Mouse (Mus musculus): Measurements from ENCODE around the gene Smpdl3a. TPM values are rescaled to one million over a fixed set of nuclear protein-coding genes. Genes with fewer than 3 reads are reported as not detected.

Smpdl3a gene
- polyA plus RNA-seq, 1 experiment from 2014 or later: 7.2 TPM

- peaks cover 18% of the 10 kb centered on the region for H3K9me3 ChIP-seq (replicated peaks)
- H3K27ac ChIP-seq (replicated peaks): peak overlapping the region; percentile 85
- H3K4me1 ChIP-seq: peaks cover 22% of the 10 kb centered on the region
- H3K27me3 ChIP-seq (ENCODE audit: low read depth, poor library complexity, severe bottlenecking): no peaks in the 10 kb centered on the region
- peak; percentile 54 for DNase-seq (ENCODE audit: low spot score)
- peak overlapping the region; percentile 64 for H3K4me3 ChIP-seq
- H3K36me3 ChIP-seq: peaks cover 39% of the 10 kb centered on the region
- WGBS: 2% methylated on average over 44 of the region's 44 CpGs
Observed at GRCm38 (mm10) chr10:57794491-57795461, 641 bp downstream of the Smpdl3a start.

- DNase-seq (ENCODE audit: low spot score): no peak
- Histone ChIP-seq H3K36me3 (peaks cover 32% of the 10 kb centered on the region), H3K27ac (replicated peaks) (no peak overlapping the region), H3K4me1 (peaks cover 22% of the 10 kb centered on the region), H3K9me3 (replicated peaks) (peaks cover 18% of the 10 kb centered on the region), H3K27me3 (ENCODE audit: low read depth, poor library complexity, severe bottlenecking) (no peaks in the 10 kb centered on the region), H3K4me3 (peak overlapping the region; percentile 64)
- 37% methylated on average over 4 of the region's 4 CpGs for WGBS
Observed at GRCm38 (mm10) chr10:57795542-57795941, 1.4 kb downstream of the Smpdl3a start.

- Histone ChIP-seq H3K36me3 (peaks cover 26% of the 10 kb centered on the region), H3K4me1 (peaks cover 22% of the 10 kb centered on the region), H3K27me3 (ENCODE audit: low read depth, poor library complexity, severe bottlenecking) (no peaks in the 10 kb centered on the region), H3K9me3 (replicated peaks) (peaks cover 18% of the 10 kb centered on the region), H3K27ac (replicated peaks) (no peak overlapping the region), H3K4me3 (no peak overlapping the region)
- no peak for DNase-seq (ENCODE audit: low spot score)
- 65% methylated on average over 4 of the region's 4 CpGs for WGBS
Observed at GRCm38 (mm10) chr10:57796057-57796456, 1.9 kb downstream of the Smpdl3a start.

- Histone ChIP-seq H3K36me3 (peaks cover 10% of the 10 kb centered on the region; the same call in 1 of the 2 replicates), H3K4me3 (no peak overlapping the region), H3K27me3 (ENCODE audit: low read depth, poor library complexity, severe bottlenecking) (no peaks in the 10 kb centered on the region), H3K27ac (replicated peaks) (no peak overlapping the region), H3K4me1 (peaks cover 17% of the 10 kb centered on the region), H3K9me3 (replicated peaks) (no peaks in the 10 kb centered on the region)
- DNase-seq (ENCODE audit: low spot score): no peak
- 92% methylated on average over 1 of the region's 1 CpGs for WGBS
Observed at GRCm38 (mm10) chr10:57799486-57799885, 5.4 kb downstream of the Smpdl3a start.

- Histone ChIP-seq H3K4me1 (peaks cover 7% of the 10 kb centered on the region), H3K36me3 (peaks cover 54% of the 10 kb centered on the region), H3K27me3 (ENCODE audit: low read depth, poor library complexity, severe bottlenecking) (no peaks in the 10 kb centered on the region), H3K4me3 (no peak overlapping the region), H3K9me3 (replicated peaks) (no peaks in the 10 kb centered on the region), H3K27ac (replicated peaks) (no peak overlapping the region)
- no peak for DNase-seq (ENCODE audit: low spot score)
- WGBS: 95% methylated on average over 6 of the region's 6 CpGs
Observed at GRCm38 (mm10) chr10:57807754-57808153, 13.6 kb downstream of the Smpdl3a start.

GRCm38 (mm10) chr10:57812161-57812856 lies 18.2 kb downstream of the Smpdl3a start:
- Histone ChIP-seq H3K36me3 (peaks cover 38% of the 10 kb centered on the region), H3K4me1 (peaks cover 19% of the 10 kb centered on the region), H3K9me3 (replicated peaks) (no peaks in the 10 kb centered on the region), H3K27me3 (ENCODE audit: low read depth, poor library complexity, severe bottlenecking) (peaks cover 19% of the 10 kb centered on the region; the same call in 1 of the 2 replicates), H3K27ac (replicated peaks) (no peak overlapping the region), H3K4me3 (no peak overlapping the region)
- DNase-seq (ENCODE audit: low spot score): no peak
- WGBS: 91% methylated on average over 5 of the region's 5 CpGs

- H3K9me3 ChIP-seq (replicated peaks): no peaks in the 10 kb centered on the region
- H3K4me1 ChIP-seq: peaks cover 19% of the 10 kb centered on the region
- no peak overlapping the region for H3K4me3 ChIP-seq
- H3K27me3 ChIP-seq (ENCODE audit: low read depth, poor library complexity, severe bottlenecking): peaks cover 39% of the 10 kb centered on the region
- no peak for DNase-seq (ENCODE audit: low spot score)
- 72% methylated on average over 2 of the region's 2 CpGs for WGBS
- H3K27ac ChIP-seq (replicated peaks): no peak overlapping the region
- peaks cover 28% of the 10 kb centered on the region for H3K36me3 ChIP-seq
Observed at GRCm38 (mm10) chr10:57814295-57814694, 20.2 kb downstream of the Smpdl3a start.

GRCm38 (mm10) chr10:57815869-57816268 lies 21.7 kb downstream of the Smpdl3a start:
- 86% methylated on average over 6 of the region's 6 CpGs for WGBS
- no peak for DNase-seq (ENCODE audit: low spot score)
- peaks cover 24% of the 10 kb centered on the region for H3K4me1 ChIP-seq
- 0 out of 2 replicates have a peak overlapping the region, but pooled peaks have one; percentile 55 for H3K27ac ChIP-seq (replicated peaks)
- H3K4me3 ChIP-seq: no peak overlapping the region
- peaks cover 19% of the 10 kb centered on the region for H3K36me3 ChIP-seq
- H3K9me3 ChIP-seq (replicated peaks): no peaks in the 10 kb centered on the region
- peaks cover 55% of the 10 kb centered on the region for H3K27me3 ChIP-seq (ENCODE audit: low read depth, poor library complexity, severe bottlenecking)

- no peaks in the 10 kb centered on the region for H3K9me3 ChIP-seq (replicated peaks)
- DNase-seq (ENCODE audit: low spot score): no peak
- H3K36me3 ChIP-seq: no peaks in the 10 kb centered on the region
- WGBS: 97% methylated on average over 2 of the region's 2 CpGs
- peaks cover 42% of the 10 kb centered on the region for H3K4me1 ChIP-seq
- H3K4me3 ChIP-seq: no peak overlapping the region
- H3K27me3 ChIP-seq (ENCODE audit: low read depth, poor library complexity, severe bottlenecking): peaks cover 72% of the 10 kb centered on the region
- H3K27ac ChIP-seq (replicated peaks): no peak overlapping the region
Observed at GRCm38 (mm10) chr10:57819209-57819608, 25.1 kb downstream of the Smpdl3a start.

GRCm38 (mm10) chr10:57822473-57822872 lies 28.3 kb downstream of the Smpdl3a start:
- Histone ChIP-seq H3K4me1 (peaks cover 24% of the 10 kb centered on the region), H3K9me3 (replicated peaks) (no peaks in the 10 kb centered on the region), H3K27me3 (ENCODE audit: low read depth, poor library complexity, severe bottlenecking) (peaks cover 84% of the 10 kb centered on the region), H3K36me3 (no peaks in the 10 kb centered on the region), H3K27ac (replicated peaks) (peak overlapping the region; percentile 60), H3K4me3 (no peak overlapping the region)
- peak; percentile 88 for DNase-seq (ENCODE audit: low spot score)
- WGBS: 15% methylated on average over 3 of the region's 3 CpGs

- Histone ChIP-seq H3K9me3 (replicated peaks) (no peaks in the 10 kb centered on the region), H3K4me3 (no peak overlapping the region), H3K4me1 (peaks cover 26% of the 10 kb centered on the region), H3K27ac (replicated peaks) (peak overlapping the region; percentile 52), H3K27me3 (ENCODE audit: low read depth, poor library complexity, severe bottlenecking) (peaks cover 81% of the 10 kb centered on the region), H3K36me3 (no peaks in the 10 kb centered on the region)
- 35% methylated on average over 5 of the region's 5 CpGs for WGBS
- peak; percentile 51 for DNase-seq (ENCODE audit: low spot score)
Observed at GRCm38 (mm10) chr10:57828649-57829048, 34.5 kb downstream of the Smpdl3a start.

- H3K27me3 ChIP-seq (ENCODE audit: low read depth, poor library complexity, severe bottlenecking): peaks cover 77% of the 10 kb centered on the region
- no peak overlapping the region for H3K4me3 ChIP-seq
- no peaks in the 10 kb centered on the region for H3K9me3 ChIP-seq (replicated peaks)
- DNase-seq (ENCODE audit: low spot score): no peak
- H3K27ac ChIP-seq (replicated peaks): no peak overlapping the region
- peaks cover 26% of the 10 kb centered on the region for H3K4me1 ChIP-seq
- no peaks in the 10 kb centered on the region for H3K36me3 ChIP-seq
- 59% methylated on average over 3 of the region's 3 CpGs for WGBS
Observed at GRCm38 (mm10) chr10:57829621-57830020, 35.5 kb downstream of the Smpdl3a start.
